Mouse (Mus musculus): ENCODE results near the gene Vps54. TPM values are rescaled to one million over a fixed set of nuclear protein-coding genes. Genes with fewer than 3 reads are reported as not detected.
A peak's percentile ranks its signal among the peaks of the same experiment; 100 is the strongest.

Vps54 gene
- total RNA-seq, 2 experiments from 2014 or later: 26.5 to 31.2 TPM

DNA sequence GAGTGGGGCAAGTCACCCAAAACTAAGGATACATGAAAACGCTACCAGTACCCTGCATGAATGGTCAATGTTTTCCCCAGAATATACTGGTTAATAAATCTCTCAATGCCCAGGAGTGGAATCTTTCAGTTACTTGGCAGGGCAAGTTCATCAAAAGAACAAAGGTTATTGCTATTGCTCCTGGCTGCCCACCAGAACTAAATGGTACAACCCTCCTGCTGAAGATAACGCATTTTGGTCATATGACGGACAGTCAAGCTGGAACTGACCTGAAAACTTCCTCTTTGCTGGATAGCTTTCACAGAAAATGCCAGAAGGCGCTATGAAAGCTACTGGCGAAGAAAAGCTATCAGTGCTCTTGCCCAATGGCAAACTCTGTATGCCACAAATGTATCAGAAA lies 86.7 kb downstream of the Vps54 start:
- intact Hi-C loops (cut with DNase I): no loop called here
- DNase-seq (ENCODE audit: low spot score in 2 of 2): no peak

DNA sequence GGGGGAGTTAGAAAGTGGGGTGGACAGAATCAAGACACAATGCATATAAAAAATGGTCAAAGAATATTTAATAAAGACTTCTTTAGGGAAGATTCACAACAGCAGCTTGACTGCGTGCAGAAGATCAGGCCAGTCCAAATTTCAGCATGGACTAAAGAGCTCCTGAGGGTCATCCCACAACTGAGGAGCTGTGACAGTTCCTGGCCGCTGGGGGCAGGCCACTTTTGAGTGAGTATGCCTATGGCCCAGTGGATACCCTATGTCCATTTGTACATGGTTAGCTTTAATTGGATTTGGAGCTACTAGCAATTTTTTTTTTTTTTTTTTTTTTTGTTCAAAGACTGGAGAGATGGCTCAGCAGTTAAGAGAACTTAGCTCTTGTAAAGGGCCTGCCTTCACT lies 87.7 kb downstream of the Vps54 start:
- intact Hi-C loops (cut with DNase I): no loop called here
- DNase-seq (ENCODE audit: low spot score in 2 of 2): no peak

DNA sequence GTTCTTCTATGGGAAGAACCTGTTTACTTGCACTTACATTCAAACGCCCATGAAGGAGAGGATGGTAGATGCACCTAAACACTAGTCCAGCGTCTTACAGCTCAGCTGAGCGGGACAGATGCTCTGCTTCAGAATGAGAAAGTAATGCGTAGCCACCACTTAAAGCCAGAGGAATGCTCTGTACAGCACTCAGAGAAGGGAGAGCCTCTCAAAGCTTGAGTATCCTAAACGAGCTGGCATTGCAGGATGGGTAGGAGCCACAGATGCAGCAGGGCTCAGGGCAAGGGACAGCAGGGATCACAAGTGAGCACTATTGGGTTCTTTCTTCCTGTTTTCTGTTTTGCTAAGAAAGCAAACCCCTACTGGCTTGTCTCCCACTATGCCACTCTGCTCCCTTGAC lies 88.4 kb downstream of the Vps54 start:
- no peak for DNase-seq (ENCODE audit: low spot score in 2 of 2)
- intact Hi-C loops (cut with DNase I): no loop called here

DNA sequence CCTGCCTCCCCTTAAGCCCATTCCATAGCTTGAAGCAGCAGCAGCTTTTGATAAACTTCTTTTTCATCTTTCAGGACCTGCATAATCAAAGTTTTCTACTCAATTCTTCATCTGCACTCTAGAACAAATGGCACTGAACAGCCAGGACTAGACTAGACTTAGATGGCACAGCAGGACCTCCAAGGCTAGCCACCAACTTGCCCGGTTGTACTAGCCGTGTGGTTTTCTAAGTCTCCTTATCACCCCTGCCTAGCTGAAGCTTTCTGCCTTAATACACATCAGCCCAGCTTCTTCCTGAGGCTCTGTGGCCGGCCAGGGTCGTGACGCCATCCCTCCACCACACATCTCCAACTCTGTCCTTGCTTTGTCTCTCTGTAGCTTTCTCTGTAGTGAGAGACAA lies 89.1 kb downstream of the Vps54 start:
- no peak for DNase-seq (ENCODE audit: low spot score in 2 of 2)
- intact Hi-C loops (cut with DNase I): no loop called here

DNA sequence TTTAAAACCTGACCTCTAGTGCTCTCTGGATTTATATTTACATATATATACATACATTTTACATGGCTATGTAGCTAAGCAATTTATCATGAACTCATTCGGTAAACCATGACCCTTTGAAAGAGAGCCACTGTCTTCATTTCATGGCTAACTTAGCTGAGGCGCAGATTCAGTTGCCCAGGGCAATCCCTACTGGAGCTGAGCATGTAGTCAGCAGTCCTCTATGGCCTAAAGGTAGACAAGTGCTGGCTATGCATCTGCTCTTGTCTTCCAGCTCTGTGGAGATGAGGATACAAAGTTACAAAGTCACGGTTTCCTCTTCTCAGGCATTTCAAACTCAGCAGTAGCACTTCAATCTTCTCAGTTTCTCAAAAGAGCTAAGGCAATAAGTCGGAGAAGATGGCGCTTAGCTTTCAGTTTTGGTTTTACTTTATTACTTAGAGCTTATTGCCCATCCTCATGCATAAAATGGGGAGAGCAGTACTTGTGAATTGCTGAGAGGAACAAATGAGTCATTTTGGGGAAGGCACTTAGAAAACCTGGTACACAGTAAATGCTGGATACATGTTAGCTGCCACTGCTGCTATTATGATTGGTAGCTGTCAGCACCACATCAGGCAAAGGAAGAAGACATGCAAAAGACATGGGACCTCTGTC lies 93.7 kb downstream of the Vps54 start:
- intact Hi-C loops (cut with DNase I): no loop called here
- DNase-seq (ENCODE audit: low spot score in 2 of 2): no peak

DNA sequence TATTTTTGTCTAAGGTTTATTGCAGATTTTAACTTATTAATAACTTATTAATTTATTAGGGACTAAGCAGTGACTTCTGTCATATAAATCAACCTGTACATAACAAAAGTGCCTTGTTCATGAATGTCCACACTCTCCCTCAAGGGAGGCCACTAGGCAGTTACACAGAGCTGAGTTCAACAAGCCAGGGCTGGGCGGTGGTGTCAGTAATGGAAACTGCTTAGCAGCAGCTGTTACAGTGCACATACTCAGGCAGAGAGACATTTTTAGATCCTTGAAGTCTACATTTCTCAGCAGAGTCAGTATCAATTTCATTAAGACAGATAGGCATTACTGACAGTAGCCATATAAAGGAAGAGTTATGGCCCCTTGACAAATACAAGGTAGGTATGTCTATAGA lies 98.8 kb downstream of the Vps54 start:
- no peak for DNase-seq (ENCODE audit: low spot score in 2 of 2)
- intact Hi-C loops (cut with DNase I): loop anchor here (2.0 kb wide), 1 partner anchor 33 kb away; the partner anchor contains the start of gene Ugp2

DNA sequence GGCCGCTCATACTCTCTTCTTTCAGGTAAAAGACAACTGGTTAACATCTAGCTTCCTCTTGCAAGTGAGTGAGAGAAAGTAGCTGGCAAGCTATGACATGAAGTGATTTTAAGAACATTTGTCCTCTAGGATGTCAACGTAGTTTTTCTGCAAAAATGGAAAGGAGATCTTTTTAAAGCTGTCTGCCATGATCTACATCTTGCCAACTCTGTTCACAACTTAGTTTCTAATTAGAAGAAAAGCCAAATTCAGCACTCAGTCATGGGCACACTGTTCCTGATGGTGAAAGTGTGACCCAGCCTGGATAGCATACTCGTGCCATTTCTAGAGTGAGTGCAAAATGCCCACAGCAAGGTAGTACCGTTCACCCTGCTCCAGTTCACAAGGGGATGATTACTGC lies 100.0 kb downstream of the Vps54 start:
- DNase-seq (ENCODE audit: low spot score in 2 of 2): peak; percentile 22 to 79
- intact Hi-C loops (cut with DNase I): loop anchor here (2.0 kb wide), 1 partner anchor 32 kb away; the partner anchor contains the start of gene Ugp2

DNA sequence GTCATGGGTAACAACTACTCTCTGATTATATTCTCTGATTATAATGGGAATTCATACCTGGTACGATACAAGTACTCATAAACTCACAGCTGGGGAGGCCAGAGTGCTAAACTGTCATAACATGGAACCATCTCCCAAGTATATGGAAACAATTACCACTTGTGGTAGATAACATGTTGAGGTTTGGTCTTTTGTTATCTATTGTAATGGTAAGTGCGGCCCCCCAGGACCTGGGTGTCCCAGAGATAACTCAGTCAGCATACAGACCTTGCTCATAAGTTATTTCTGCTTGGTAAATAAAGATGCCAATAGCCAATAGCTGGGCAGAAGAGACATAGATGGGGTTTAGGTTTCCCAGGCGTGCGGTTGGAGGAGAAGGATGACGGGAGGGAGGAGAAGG lies 104.4 kb downstream of the Vps54 start:
- intact Hi-C loops (cut with DNase I): no loop called here
- DNase-seq (ENCODE audit: low spot score in 2 of 2): no peak

DNA sequence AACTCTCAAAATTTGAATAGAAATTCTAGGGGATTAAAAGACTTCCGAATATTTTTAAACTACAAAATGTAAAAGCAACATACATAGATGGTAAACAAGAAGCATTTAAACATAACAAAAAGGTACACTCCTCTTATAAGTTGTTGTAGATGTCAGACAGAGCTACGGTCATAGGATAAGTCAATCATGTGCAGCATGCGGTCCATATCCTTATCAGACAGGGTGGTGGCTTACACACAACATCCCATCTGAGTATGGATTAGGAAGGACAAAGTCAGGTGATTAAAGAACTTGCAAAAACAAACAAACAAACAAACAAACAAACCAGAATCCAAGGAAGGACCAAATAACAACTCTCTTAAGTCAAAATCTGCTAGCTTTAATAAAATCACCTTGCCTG lies 106.9 kb downstream of the Vps54 start:
- intact Hi-C loops (cut with DNase I): loop anchor here (5.0 kb wide), 1 partner anchor 111 kb away; no protein-coding TSS in a partner anchor
- DNase-seq (ENCODE audit: low spot score in 2 of 2): no peak

DNA sequence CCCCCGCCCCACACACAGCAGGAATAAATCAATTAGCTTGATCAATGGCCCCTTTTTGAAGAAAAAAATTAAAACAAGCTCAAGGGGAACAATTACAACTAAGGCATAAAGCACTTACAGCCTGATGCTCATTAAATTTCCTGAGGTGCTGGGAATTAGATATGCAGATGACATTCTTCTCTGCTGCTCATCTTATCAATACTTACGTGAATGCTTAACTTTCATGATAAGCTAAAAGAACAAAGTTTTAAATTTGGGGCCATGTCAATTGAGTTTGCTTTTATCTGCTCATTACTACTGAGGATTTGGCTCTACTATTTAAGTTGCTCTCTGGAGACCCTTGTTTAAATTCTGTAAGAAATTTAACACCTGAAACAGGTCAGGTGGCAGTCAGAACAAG lies 109.8 kb downstream of the Vps54 start:
- DNase-seq (ENCODE audit: low spot score in 2 of 2): no peak
- intact Hi-C loops (cut with DNase I): loop anchor here (5.0 kb wide), 1 partner anchor 108 kb away; no protein-coding TSS in a partner anchor

DNA sequence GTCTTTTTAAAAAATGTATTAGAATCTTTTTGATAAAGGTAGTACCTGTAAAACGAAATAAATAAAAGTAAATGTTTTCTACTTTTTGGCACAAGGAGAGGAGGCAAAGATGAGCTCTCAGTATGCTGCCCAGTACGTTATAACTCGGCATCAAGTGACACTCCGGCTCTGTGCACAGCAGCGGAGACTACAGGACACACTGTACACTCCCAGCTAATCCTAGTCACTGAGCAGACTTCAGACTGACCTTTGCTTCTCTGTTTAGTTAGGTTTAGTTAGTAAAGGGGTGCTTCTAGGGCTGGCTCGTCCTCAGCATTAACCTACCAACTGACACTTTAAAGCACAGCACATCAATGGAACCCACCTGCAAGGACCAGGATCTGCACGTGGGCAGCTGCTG lies 112.2 kb downstream of the Vps54 start:
- intact Hi-C loops (cut with DNase I): no loop called here
- no peak for DNase-seq (ENCODE audit: low spot score in 2 of 2)

DNA sequence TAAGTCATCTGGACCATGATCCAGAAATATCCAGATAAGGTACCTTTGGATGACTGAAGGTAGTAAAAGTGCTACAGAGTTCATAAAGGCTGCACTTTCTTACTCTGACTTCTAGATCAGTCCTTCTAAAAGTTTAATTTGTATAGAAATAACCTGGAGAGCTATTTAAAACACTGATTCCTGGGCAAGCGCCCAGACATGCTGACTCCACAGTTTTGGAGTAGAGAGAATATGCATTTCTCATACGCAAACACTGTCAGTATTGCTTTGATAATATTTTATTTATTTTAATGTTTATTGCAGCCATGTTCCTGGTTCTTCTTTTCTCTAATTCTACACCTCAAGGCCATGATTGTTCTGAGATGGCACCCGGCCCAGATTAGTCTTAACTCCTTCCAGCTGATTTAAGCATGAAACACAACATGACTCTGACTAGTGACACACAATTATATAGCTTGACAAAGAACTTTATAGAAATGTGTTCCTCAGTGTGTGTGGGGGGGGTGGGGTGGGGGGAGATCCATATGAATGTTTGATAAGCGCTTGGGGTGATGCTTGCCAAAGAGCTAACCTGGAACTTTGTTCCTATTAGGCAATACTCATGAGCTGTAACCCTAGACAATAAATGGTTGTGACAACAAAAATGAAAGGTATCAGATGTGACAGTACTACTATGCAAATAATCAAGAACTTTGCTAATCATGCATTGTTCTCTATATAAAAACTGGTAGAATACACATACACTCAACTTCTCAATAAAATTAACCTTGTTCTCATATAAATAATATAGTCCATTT lies 124.3 kb downstream of the Vps54 start:
- intact Hi-C loops (cut with DNase I): no loop called here
- no peak for DNase-seq (ENCODE audit: low spot score in 2 of 2)

DNA sequence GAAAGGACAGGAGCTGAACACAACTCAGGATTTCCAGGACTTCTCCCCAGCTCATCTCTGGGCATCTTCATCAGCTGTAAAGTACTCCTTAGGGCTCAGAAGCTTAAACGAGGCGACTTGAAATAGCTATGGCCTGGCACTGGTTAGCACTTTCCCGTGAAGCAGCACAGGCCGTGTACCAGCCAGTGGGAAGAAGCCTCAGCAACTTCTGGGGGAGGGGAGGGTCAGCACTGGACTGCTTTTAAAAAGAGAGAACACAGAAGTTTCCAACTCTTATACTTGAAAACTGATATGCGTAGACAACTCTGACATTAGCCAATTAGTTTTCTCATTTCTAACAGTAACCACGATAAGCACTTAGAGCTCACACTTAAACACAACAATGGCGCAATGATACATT lies 129.4 kb downstream of the Vps54 start:
- DNase-seq (ENCODE audit: low spot score in 2 of 2): peak in 1 of 2 experiments; percentile 15
- intact Hi-C loops (cut with DNase I): no loop called here

DNA sequence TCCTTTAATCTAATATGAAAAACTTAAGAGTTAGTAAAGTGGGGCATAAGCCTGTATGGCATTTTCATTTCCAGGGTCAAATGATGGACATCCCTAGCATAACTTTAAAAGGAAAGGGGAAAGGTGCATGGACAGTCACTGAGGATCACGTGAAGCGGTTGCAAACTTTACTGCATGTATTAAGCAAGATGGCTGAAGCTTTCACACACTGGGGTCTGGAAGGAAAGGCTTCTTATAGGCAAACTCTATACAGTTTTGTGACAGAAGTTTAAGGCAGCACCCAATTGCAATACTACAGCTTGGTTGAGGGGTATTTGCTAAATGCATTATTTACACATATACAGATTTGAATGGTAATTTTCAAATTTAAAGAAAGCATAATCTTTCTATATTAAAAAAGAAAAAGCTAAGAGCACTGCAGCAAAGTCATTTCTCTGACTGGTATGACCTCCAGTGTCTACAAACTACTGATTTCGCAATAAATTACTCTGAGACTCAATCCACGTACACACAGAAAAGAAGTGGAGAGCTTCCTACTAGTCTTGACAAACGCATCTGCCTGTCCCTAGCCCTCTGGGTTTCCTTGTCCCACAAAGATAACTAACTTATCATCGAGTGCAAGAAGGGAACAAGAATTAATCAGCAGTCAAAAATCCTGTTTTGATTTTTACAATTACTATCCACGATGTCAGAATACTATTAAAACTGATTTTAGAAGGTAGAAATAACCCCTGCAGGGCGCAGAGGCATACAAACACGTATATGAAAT lies 130.4 kb downstream of the Vps54 start:
- intact Hi-C loops (cut with DNase I): loop anchor here (2.0 to 5.0 kb wide), 3 partner anchors 31 to 203 kb away; partner anchors contain the start of genes Mdh1 and Wdpcp
- DNase-seq (ENCODE audit: low spot score in 2 of 2): peak in 1 of 2 experiments; percentile 4

DNA sequence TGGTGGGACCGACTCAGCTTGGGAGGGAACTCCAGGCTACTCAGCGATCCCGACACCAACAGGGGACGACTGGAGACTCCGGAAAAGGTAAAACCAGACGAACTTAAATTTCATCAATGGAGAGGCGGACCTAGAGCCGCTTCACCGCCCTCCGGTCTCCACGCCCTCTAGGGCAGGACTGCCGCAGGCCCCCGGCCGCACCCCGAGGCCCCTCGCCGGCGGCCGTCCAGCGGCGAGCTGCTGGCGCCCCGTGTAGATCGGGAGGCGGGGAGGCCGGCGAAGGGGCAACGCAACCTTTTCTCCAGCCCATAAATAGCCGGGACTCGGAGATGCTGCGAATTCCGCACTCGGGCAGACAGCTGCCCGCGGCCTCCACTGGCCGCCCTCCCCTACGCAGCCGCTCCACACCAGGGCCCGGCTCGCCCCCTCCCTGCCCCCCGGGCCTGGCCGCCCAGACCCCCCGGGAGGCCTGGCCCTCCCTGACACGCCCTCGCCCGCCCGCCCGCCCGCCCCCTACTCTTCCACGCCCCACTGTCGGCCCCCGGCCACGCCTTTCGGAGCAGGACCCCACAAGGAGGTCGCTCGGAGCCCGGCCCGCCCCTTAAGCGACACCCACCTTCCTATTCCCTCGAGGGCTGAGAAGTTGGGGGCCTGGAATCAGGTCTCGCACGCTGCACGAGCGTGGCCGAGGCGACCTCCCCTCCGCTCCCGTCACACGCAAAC lies 131.5 kb downstream of the Vps54 start:
- intact Hi-C loops (cut with DNase I): loop anchor here (2.0 to 5.0 kb wide), 3 partner anchors 32 to 202 kb away; partner anchors contain the start of genes Mdh1 and Wdpcp
- DNase-seq (ENCODE audit: low spot score in 2 of 2): peak; percentile 54 to 70

Small RNA genes lying within 50 kb of the gene (microRNA-seq; reads per million reads assigned to microRNA genes)
- gene Mir1933: 0 to 1.0 reads per million in 2 experiments

Other genes starting within 250 kb of the Vps54 start
- gene Peli1, start 148.0 kb upstream of the Vps54 start, total RNA-seq (2021): 10 to 100 TPM; 44.9 to 45.0 TPM
- 10 to 100 TPM; 76.5 to 77.6 TPM for gene Ugp2, start 131.9 kb downstream of the Vps54 start, total RNA-seq (2021)